Mouse (Mus musculus): Measurements from ENCODE around the gene Trim60.

Trim60 gene

DNA sequence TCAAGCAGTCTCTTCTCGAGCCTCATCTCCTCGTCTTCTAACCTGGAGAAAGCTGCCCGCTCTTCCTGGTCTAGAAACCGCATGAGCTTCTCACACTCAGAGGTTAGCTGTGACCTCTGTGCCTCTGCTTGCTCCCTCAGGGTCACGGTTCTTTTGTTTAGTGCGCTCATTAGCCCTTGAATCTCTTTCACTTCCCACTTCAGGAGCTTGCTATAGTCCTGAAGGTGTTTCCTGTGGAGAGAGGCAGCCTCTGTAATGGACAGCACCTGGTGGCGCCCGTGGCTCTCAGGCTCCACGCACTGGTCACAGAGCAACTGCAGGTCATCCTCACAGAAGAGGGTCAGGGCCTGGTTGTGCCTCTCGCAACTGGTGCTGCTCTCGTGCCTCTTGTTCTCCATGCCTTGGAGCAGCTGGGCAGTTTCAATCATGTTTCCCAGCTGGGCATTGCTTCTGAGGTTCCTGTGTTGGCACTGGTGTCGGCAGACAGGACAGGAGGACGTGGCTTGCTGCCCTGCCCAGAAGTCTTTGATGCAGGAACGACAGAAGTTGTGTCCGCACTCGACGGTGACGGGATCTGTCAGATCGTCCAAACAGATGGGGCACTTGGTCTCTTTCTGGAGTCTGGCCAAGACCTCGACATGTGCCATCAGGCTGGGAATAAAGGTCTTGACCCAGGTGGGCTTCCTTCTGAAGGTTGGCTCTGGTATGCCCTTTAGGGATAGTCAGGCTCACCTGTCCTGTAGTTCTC is 35.1 kb downstream of the Trim60 start:
- no peak for DNase-seq

DNA sequence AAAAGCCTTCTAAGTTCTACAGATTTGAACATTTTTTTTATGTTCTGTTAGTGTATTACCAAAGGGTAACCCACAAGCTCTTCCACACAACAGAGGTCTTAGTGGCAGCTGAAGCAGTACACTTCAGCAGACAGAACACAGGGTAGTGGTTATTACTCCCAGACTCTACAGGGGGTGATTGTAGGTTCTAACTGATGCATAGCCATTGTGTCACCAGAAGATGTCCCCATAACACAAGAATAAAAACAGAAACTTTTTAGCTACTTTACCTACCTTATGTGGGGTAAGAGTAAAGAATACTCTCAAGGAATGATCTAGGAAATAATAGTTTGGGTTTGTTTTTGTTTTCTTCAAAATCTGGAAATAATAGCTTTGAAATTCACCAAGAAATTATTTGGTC is 55.5 kb downstream of the Trim60 start:
- no peak for DNase-seq

DNA sequence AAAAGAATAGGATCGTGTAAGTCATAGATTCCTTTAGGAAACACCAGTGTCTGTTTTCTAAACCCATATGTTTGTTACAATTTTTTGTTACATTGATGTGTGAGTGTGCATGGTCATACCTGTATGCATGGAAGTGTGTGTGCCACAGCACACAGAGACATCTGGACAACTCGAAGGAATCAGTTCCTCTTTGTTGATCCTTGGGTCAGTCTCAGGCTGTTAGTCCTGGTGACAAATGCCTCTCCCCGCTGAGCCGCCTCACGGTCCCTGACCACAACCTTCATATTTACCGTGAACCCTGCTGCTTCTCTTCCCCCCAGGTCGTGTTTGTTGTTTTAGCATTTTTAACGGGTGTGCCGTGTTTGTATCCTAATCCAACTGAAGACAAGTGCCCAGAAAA is 59.4 kb downstream of the Trim60 start:
- no peak for DNase-seq

DNA sequence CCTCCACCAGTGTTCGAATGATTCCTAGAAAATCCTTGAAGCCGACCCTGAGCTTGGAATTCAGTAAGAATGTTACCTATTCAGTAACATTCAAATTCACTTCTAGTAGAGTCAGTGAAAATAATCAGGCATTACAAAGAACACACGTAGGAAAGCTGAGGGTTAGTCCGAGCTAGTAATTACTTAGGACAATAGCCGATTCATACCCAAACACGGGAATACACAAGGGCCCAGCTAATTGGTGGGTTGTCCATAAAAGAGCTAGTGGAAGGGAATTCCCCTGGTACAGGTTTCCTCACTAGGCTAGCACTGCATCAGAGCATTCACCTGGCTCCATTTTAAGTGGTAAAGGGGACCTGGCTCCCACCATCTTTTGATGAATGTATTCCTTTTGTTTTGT is 66.3 kb downstream of the Trim60 start:
- DNase-seq: no peak
